Mouse (Mus musculus) spleen, adult 2 months (tissue): ENCODE results near the gene Esrrb.

Experiments used
- CTCF ChIP-seq: fragments of 200-500 bp; IDR thresholded peaks from 2 replicates; pipeline ENCODE4 v1.5.1; 2011; ENCODE audit warnings: mild to moderate bottlenecking, inconsistent platforms; ENCODE audit not compliant: insufficient read depth, insufficient read length, insufficient replicate concordance; ENCODE audit errors: extremely low read depth
- POLR2A ChIP-seq: fragments of 200-500 bp; IDR thresholded peaks from 2 replicates; pipeline ENCODE4 v1.6.1; 2011; ENCODE audit warnings: low read depth, low read length, inconsistent platforms

DNA sequence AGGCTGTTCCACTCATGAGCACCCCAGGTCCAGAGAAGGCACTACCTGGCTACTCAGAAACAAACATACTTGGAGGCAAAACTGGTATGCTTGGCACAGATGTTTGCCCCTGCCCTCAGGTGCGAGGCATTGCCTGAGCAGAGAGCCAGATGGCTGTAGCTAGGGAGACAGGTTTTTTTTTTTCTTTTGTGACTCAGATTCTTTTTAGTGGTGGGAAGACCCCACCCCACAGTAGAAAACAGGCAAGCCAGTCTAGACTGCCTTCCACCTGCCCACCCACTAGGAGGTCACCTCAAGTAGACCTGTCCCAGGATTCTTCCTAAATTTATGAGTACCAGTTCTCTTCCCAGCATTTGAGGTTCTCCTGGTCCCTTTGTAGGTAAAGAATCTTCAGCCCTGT, 103.5 kb downstream of the Esrrb start:
- no peak for TF ChIP-seq CTCF
- TF ChIP-seq POLR2A = no peak
